Mouse (Mus musculus) testis, postnatal 10 days (tissue): ENCODE measurements at regions not wholly inside any gene's neighbourhood (a gene's known extent, or its start where the extent isn't known, plus 50 kb on each side); places are given as distances from the start of the nearest gene placed in this dataset.

Source experiments
- DNase-seq: peaks from one replicate; pipeline ENCODE4 v3.0.0; 2021; ENCODE audit warnings: low spot score

GRCm38 (mm10) chr14:120661111-120661510 lies 182.9 kb downstream of the Rap2a start:
- no peak for DNase-seq

GRCm38 (mm10) chr14:120669665-120670064 lies 191.4 kb downstream of the Rap2a start:
- no peak for DNase-seq

GRCm38 (mm10) chr14:120675752-120676151 lies 197.5 kb downstream of the Rap2a start:
- DNase-seq: no peak

- no peak for DNase-seq
Measured at GRCm38 (mm10) chr14:120678533-120678932, 200.3 kb downstream of the Rap2a start.

- DNase-seq: no peak
Measured at GRCm38 (mm10) chr14:120679072-120679471, 200.8 kb downstream of the Rap2a start.

GRCm38 (mm10) chr14:120680272-120680671 lies 202.0 kb downstream of the Rap2a start:
- no peak for DNase-seq

GRCm38 (mm10) chr14:120685263-120685662 lies 207.0 kb downstream of the Rap2a start:
- DNase-seq: no peak

GRCm38 (mm10) chr14:120685877-120686276 lies 207.6 kb downstream of the Rap2a start:
- DNase-seq: no peak

GRCm38 (mm10) chr14:120686751-120687150 lies 208.5 kb downstream of the Rap2a start:
- DNase-seq: no peak

GRCm38 (mm10) chr14:120699378-120699777 lies 211.6 kb upstream of the Ipo5 start:
- no peak for DNase-seq

- no peak for DNase-seq
Measured at GRCm38 (mm10) chr14:120705301-120705801, 205.7 kb upstream of the Ipo5 start.

- DNase-seq: no peak
Measured at GRCm38 (mm10) chr14:120710782-120711181, 200.2 kb upstream of the Ipo5 start.

GRCm38 (mm10) chr14:120720464-120721445 lies 190.3 kb upstream of the Ipo5 start:
- no peak for DNase-seq

GRCm38 (mm10) chr14:120721593-120722461 lies 189.2 kb upstream of the Ipo5 start:
- no peak for DNase-seq

- DNase-seq: no peak
Measured at GRCm38 (mm10) chr14:120722546-120723112, 188.4 kb upstream of the Ipo5 start.

GRCm38 (mm10) chr14:120728107-120728506 lies 182.9 kb upstream of the Ipo5 start:
- DNase-seq: no peak

GRCm38 (mm10) chr14:120730226-120730625 lies 180.8 kb upstream of the Ipo5 start:
- no peak for DNase-seq

GRCm38 (mm10) chr14:120731679-120732281 lies 179.2 kb upstream of the Ipo5 start:
- no peak for DNase-seq

GRCm38 (mm10) chr14:120732400-120733138 lies 178.5 kb upstream of the Ipo5 start:
- DNase-seq: no peak

- DNase-seq: no peak
Measured at GRCm38 (mm10) chr14:120741492-120742054, 169.5 kb upstream of the Ipo5 start.

- no peak for DNase-seq
Measured at GRCm38 (mm10) chr14:120754011-120754410, 157.0 kb upstream of the Ipo5 start.
